Mouse (Mus musculus) hindbrain, embryonic 13.5 days (tissue): ENCODE results near the gene Myl7. TPM values are rescaled to one million over a fixed set of nuclear protein-coding genes. Genes with fewer than 3 reads are reported as not detected.

Experiments used
- ATAC-seq: fragments of 200-750 bp; cut with Nextera tagmentation; 2 replicates; pipeline ENCODE4 v1.8.0; 2017; ENCODE audit warnings: moderate TSS enrichment; ENCODE audit not compliant: low FRiP score
- H3K27ac ChIP-seq: fragments of 300-500 bp; sonication (generic); 2 replicates; pipeline ENCODE4 v1.5.1; 2015; ENCODE audit warnings: inconsistent platforms, mild to moderate bottlenecking, moderate library complexity
- H3K27me3 ChIP-seq: fragments of 300-500 bp; sonication (generic); 2 replicates; pipeline ENCODE4 v1.6.1; 2015; ENCODE audit warnings: mild to moderate bottlenecking, inconsistent platforms
- H3K36me3 ChIP-seq: fragments of 300-500 bp; sonication (generic); 2 replicates; pipeline ENCODE4 v1.6.1; 2015; ENCODE audit warnings: mild to moderate bottlenecking, inconsistent platforms
- H3K4me1 ChIP-seq: fragments of 300-500 bp; sonication (generic); replicated peaks from 2 replicates; pipeline ENCODE4 v1.6.1; 2015; ENCODE audit warnings: inconsistent platforms
- H3K4me2 ChIP-seq: fragments of 300-500 bp; sonication (generic); 2 replicates; pipeline ENCODE4 v1.6.1; 2015; ENCODE audit warnings: inconsistent platforms, mild to moderate bottlenecking, moderate library complexity
- H3K4me3 ChIP-seq: fragments of 300-500 bp; sonication (generic); 2 replicates; pipeline ENCODE4 v1.5.1; 2015; ENCODE audit warnings: mild to moderate bottlenecking, inconsistent platforms
- H3K9ac ChIP-seq: fragments of 300-500 bp; sonication (generic); 2 replicates; pipeline ENCODE4 v1.6.1; 2015; ENCODE audit warnings: mild to moderate bottlenecking, inconsistent platforms
- H3K9me3 ChIP-seq: fragments of 300-500 bp; sonication (generic); 2 replicates; pipeline ENCODE4 v1.6.1; 2016; ENCODE audit warnings: inconsistent platforms
- WGBS: fragments of 180-500 bp; shearing (Covaris S2); methylation state at CpG from one replicate; pipeline ENCODE4 v1.1.7; 2015; 5-methylcytosine and 5-hydroxymethylcytosine counted together
- polyA plus RNA-seq: library from polyadenylated mRNA; unstranded; fragments of >200 nt; fragmentation: Nextera tagmentation; extraction: Ambion mirVana; gene quantifications from 2 replicates; pipeline ENCODE4 v1.2.1, GENCODE M21; 2015

Gene Myl7
- polyA plus RNA-seq, 1 experiment from 2014 or later = 1.9 TPM

- ATAC-seq = no peak
- peak overlapping the region; percentile 63 for H3K9ac ChIP-seq
- H3K27me3 ChIP-seq = no peaks in the 10 kb centered on the region
- WGBS = 44% methylated on average over 8 of the region's 8 CpGs
- H3K36me3 ChIP-seq = peaks cover 25% of the 10 kb centered on the region
- peak overlapping the region; percentile 68 for H3K4me2 ChIP-seq
- peak overlapping the region; percentile 87 for H3K27ac ChIP-seq
- peaks cover 28% of the 10 kb centered on the region for H3K4me1 ChIP-seq
- peak overlapping the region; percentile 64 for H3K4me3 ChIP-seq
- H3K9me3 ChIP-seq = no peaks in the 10 kb centered on the region
Measured at GRCm38 (mm10) chr11:5878661-5879060, 19.9 kb downstream of the Myl7 start.

GRCm38 (mm10) chr11:5877921-5878526, 20.6 kb downstream of the Myl7 start, which contains the start of gene Pold2:
Gene Pold2 (minus strand): TSS chr11:5878292.
- peak within 1 kb of the TSS; percentile 74 for H3K9ac ChIP-seq
- under 1% methylated on average over 52 of the region's 52 CpGs for WGBS
- peaks cover 28% of the 10 kb centered on the region for H3K4me1 ChIP-seq
- peak within 1 kb of the TSS; percentile 64 for H3K4me3 ChIP-seq
- peak within 1 kb of the TSS; percentile 87 for H3K27ac ChIP-seq
- peak within 1 kb of the TSS; percentile 68 for H3K4me2 ChIP-seq
- no peaks in the 10 kb centered on the region for H3K27me3 ChIP-seq
- ATAC-seq = peak; percentile 99
- no peaks in the 10 kb centered on the region for H3K9me3 ChIP-seq
- peaks cover 31% of the 10 kb centered on the region for H3K36me3 ChIP-seq

GRCm38 (mm10) chr11:5877421-5877820, 21.2 kb downstream of the Myl7 start:
- H3K27ac ChIP-seq = no peak overlapping the region
- H3K4me3 ChIP-seq = peak overlapping the region; percentile 64
- H3K9me3 ChIP-seq = no peaks in the 10 kb centered on the region
- H3K9ac ChIP-seq = peak overlapping the region; percentile 74
- ATAC-seq = no peak
- H3K27me3 ChIP-seq = no peaks in the 10 kb centered on the region
- peak overlapping the region; percentile 68 for H3K4me2 ChIP-seq
- H3K36me3 ChIP-seq = peaks cover 37% of the 10 kb centered on the region
- 6% methylated on average over 5 of the region's 5 CpGs for WGBS
- H3K4me1 ChIP-seq = peaks cover 28% of the 10 kb centered on the region

GRCm38 (mm10) chr11:5873192-5873591, 25.4 kb downstream of the Myl7 start:
- no peak overlapping the region for H3K4me3 ChIP-seq
- peaks cover 20% of the 10 kb centered on the region for H3K4me1 ChIP-seq
- H3K27me3 ChIP-seq = no peaks in the 10 kb centered on the region
- no peak overlapping the region for H3K27ac ChIP-seq
- WGBS = 98% methylated on average over 9 of the region's 9 CpGs
- no peak for ATAC-seq
- no peak overlapping the region for H3K9ac ChIP-seq
- H3K9me3 ChIP-seq = no peaks in the 10 kb centered on the region
- peaks cover 71% of the 10 kb centered on the region for H3K36me3 ChIP-seq
- H3K4me2 ChIP-seq = no peak overlapping the region

GRCm38 (mm10) chr11:5872707-5873106, 25.9 kb downstream of the Myl7 start:
- Histone ChIP-seq H3K9me3 (no peaks in the 10 kb centered on the region), H3K27me3 (no peaks in the 10 kb centered on the region), H3K9ac (no peak overlapping the region), H3K36me3 (peaks cover 71% of the 10 kb centered on the region), H3K27ac (no peak overlapping the region), H3K4me2 (no peak overlapping the region), H3K4me1 (peaks cover 20% of the 10 kb centered on the region), H3K4me3 (no peak overlapping the region)
- no peak for ATAC-seq
- WGBS = 97% methylated on average over 11 of the region's 11 CpGs

GRCm38 (mm10) chr11:5870069-5870468, 28.5 kb downstream of the Myl7 start:
- Histone ChIP-seq H3K9me3 (no peaks in the 10 kb centered on the region), H3K9ac (no peak overlapping the region), H3K27me3 (no peaks in the 10 kb centered on the region), H3K4me2 (no peak overlapping the region), H3K4me3 (no peak overlapping the region), H3K4me1 (no peaks in the 10 kb centered on the region), H3K27ac (no peak overlapping the region), H3K36me3 (peaks cover 60% of the 10 kb centered on the region)
- 89% methylated on average over 16 of the region's 16 CpGs for WGBS
- ATAC-seq = no peak

GRCm38 (mm10) chr11:5869331-5869730, 29.3 kb downstream of the Myl7 start:
- Histone ChIP-seq H3K36me3 (peaks cover 53% of the 10 kb centered on the region), H3K4me1 (no peaks in the 10 kb centered on the region), H3K4me3 (no peak overlapping the region), H3K9me3 (no peaks in the 10 kb centered on the region), H3K27ac (no peak overlapping the region), H3K9ac (peak overlapping the region; percentile 13; the same call in 1 of the 2 replicates), H3K27me3 (peaks cover 1% of the 10 kb centered on the region; the same call in 1 of the 2 replicates), H3K4me2 (no peak overlapping the region)
- WGBS = 95% methylated on average over 16 of the region's 16 CpGs
- ATAC-seq = no peak

GRCm38 (mm10) chr11:5868324-5868723, 30.3 kb downstream of the Myl7 start:
- no peak overlapping the region for H3K4me3 ChIP-seq
- no peak overlapping the region for H3K27ac ChIP-seq
- H3K4me1 ChIP-seq = no peaks in the 10 kb centered on the region
- WGBS = 96% methylated on average over 12 of the region's 12 CpGs
- no peaks in the 10 kb centered on the region for H3K9me3 ChIP-seq
- ATAC-seq = no peak
- peaks cover 11% of the 10 kb centered on the region for H3K27me3 ChIP-seq
- H3K36me3 ChIP-seq = peaks cover 43% of the 10 kb centered on the region
- H3K4me2 ChIP-seq = no peak overlapping the region
- H3K9ac ChIP-seq = no peak overlapping the region

- WGBS = 88% methylated on average over 2 of the region's 2 CpGs
- Histone ChIP-seq H3K4me2 (no peak overlapping the region), H3K27me3 (peaks cover 23% of the 10 kb centered on the region), H3K9me3 (no peaks in the 10 kb centered on the region), H3K4me3 (no peak overlapping the region), H3K9ac (no peak overlapping the region), H3K36me3 (peaks cover 31% of the 10 kb centered on the region), H3K27ac (no peak overlapping the region), H3K4me1 (peaks cover 7% of the 10 kb centered on the region)
- ATAC-seq = no peak
Measured at GRCm38 (mm10) chr11:5867196-5867595, 31.4 kb downstream of the Myl7 start.

- Histone ChIP-seq H3K4me2 (peak overlapping the region; percentile 62), H3K27ac (no peak overlapping the region), H3K4me3 (peak overlapping the region; percentile 36), H3K27me3 (peaks cover 53% of the 10 kb centered on the region), H3K9ac (0 out of 2 replicates have a peak overlapping the region, but pooled peaks have one; percentile 67), H3K9me3 (no peaks in the 10 kb centered on the region), H3K36me3 (no peaks in the 10 kb centered on the region), H3K4me1 (peaks cover 17% of the 10 kb centered on the region)
- 27% methylated on average over 15 of the region's 15 CpGs for WGBS
- no peak for ATAC-seq
Measured at GRCm38 (mm10) chr11:5862394-5863105, 36.0 kb downstream of the Myl7 start.

- H3K4me1 ChIP-seq = peaks cover 17% of the 10 kb centered on the region
- H3K36me3 ChIP-seq = no peaks in the 10 kb centered on the region
- peak within 1 kb of the TSS; percentile 36 for H3K4me3 ChIP-seq
- H3K9me3 ChIP-seq = no peaks in the 10 kb centered on the region
- 0 out of 2 replicates have a peak, but pooled peaks have one; percentile 24 for ATAC-seq
- H3K4me2 ChIP-seq = peak within 1 kb of the TSS; percentile 62
- H3K27me3 ChIP-seq = peaks cover 53% of the 10 kb centered on the region
- 4% methylated on average over 59 of the region's 59 CpGs for WGBS
- H3K27ac ChIP-seq = no peak within 1 kb of the TSS
- peak within 1 kb of the TSS; percentile 67 for H3K9ac ChIP-seq
Measured at GRCm38 (mm10) chr11:5861678-5862393, 36.7 kb downstream of the Myl7 start, which contains the start of gene Aebp1. Gene Aebp1 (plus strand): TSS chr11:5861947.

GRCm38 (mm10) chr11:5860639-5861038, 37.9 kb downstream of the Myl7 start:
- no peaks in the 10 kb centered on the region for H3K36me3 ChIP-seq
- no peak overlapping the region for H3K4me2 ChIP-seq
- no peak overlapping the region for H3K4me3 ChIP-seq
- peaks cover 23% of the 10 kb centered on the region for H3K4me1 ChIP-seq
- no peaks in the 10 kb centered on the region for H3K9me3 ChIP-seq
- H3K27ac ChIP-seq = no peak overlapping the region
- WGBS = 58% methylated on average over 6 of the region's 6 CpGs
- ATAC-seq = no peak
- H3K9ac ChIP-seq = no peak overlapping the region
- H3K27me3 ChIP-seq = peaks cover 53% of the 10 kb centered on the region
